Mouse (Mus musculus) heart, embryonic 14.5 days (tissue): ENCODE data around the gene Mrto4. TPM values are rescaled to one million over a fixed set of nuclear protein-coding genes. Genes with fewer than 3 reads are reported as not detected.
A peak's percentile ranks its signal among the peaks of the same experiment; 100 is the strongest.

ENCODE experiments used
- ATAC-seq: fragments of 200-750 bp; cut with Nextera tagmentation; 2 replicates; pipeline ENCODE4 v1.8.0; 2017; ENCODE audit warnings: low read depth, moderate TSS enrichment; ENCODE audit not compliant: insufficient number of reproducible peaks, insufficient read depth, low FRiP score
- H3K27ac ChIP-seq, 2 experiments: fragments of 200-500 bp in 1 of 2; fragments of 300-500 bp in 1 of 2; sonication (generic) in 1 of 2; replicated peaks in 1 of 2; 2 replicates each; pipeline ENCODE4 v1.5.1; 2012 to 2014; ENCODE audit warnings: low read depth in 2 of 2, low read length in 2 of 2, control low read depth in 1 of 2, mild to moderate bottlenecking in 1 of 2, mixed read lengths in 1 of 2; ENCODE audit not compliant: control insufficient read depth in 1 of 2, insufficient read depth in 1 of 2
- H3K27me3 ChIP-seq: fragments of 300-500 bp; sonication (generic); 2 replicates; pipeline ENCODE4 v1.6.1; 2014; ENCODE audit warnings: mild to moderate bottlenecking, low read length, control low read depth; ENCODE audit not compliant: control insufficient read depth, insufficient read depth
- H3K36me3 ChIP-seq: fragments of 300-500 bp; sonication (generic); 2 replicates; pipeline ENCODE4 v1.6.1; 2014; ENCODE audit warnings: mild to moderate bottlenecking, control low read depth, low read length, mixed read lengths; ENCODE audit not compliant: control insufficient read depth, insufficient read depth
- H3K4me1 ChIP-seq, 2 experiments: fragments of 200-500 bp in 1 of 2; fragments of 300-500 bp in 1 of 2; sonication (generic) in 1 of 2; 2 replicates each; pipeline ENCODE4 v1.6.1; 2012 to 2014; ENCODE audit warnings: low read length in 2 of 2, control low read depth in 1 of 2, mixed read lengths in 1 of 2; ENCODE audit not compliant: control insufficient read depth in 2 of 2, insufficient read depth in 2 of 2
- H3K4me2 ChIP-seq: fragments of 300-500 bp; sonication (generic); 2 replicates; pipeline ENCODE4 v1.6.1; 2014; ENCODE audit warnings: mild to moderate bottlenecking, low read length
- H3K4me3 ChIP-seq, 2 experiments: fragments of 200-500 bp in 1 of 2; fragments of 300-500 bp in 1 of 2; sonication (generic) in 1 of 2; 2 replicates each; pipeline ENCODE4 v1.5.1; 2012 to 2014; ENCODE audit warnings: low read length in 2 of 2, mild to moderate bottlenecking in 2 of 2, control low read depth in 1 of 2, low read depth in 1 of 2, moderate library complexity in 1 of 2; ENCODE audit not compliant: control insufficient read depth in 1 of 2, insufficient read depth in 1 of 2
- H3K9ac ChIP-seq: fragments of 300-500 bp; sonication (generic); 2 replicates; pipeline ENCODE4 v1.6.1; 2014; ENCODE audit warnings: mild to moderate bottlenecking, low read length
- H3K9me3 ChIP-seq: fragments of 300-500 bp; sonication (generic); 2 replicates; pipeline ENCODE4 v1.6.1; 2016; ENCODE audit warnings: low read length, control low read depth; ENCODE audit not compliant: control insufficient read depth
- WGBS: fragments of 180-500 bp; shearing (Covaris S2); extraction: QIAGEN DNeasy Blood & Tissue Kit; methylation state at CpG from one replicate; pipeline ENCODE4 v1.1.7; 2014; 5-methylcytosine and 5-hydroxymethylcytosine counted together
- polyA plus RNA-seq: library from polyadenylated mRNA; unstranded; fragments of >200 nt; fragmentation: Nextera tagmentation; extraction: Ambion mirVana; gene quantifications from 2 replicates; pipeline ENCODE4 v1.2.1, GENCODE M21; 2014

Gene Mrto4
- polyA plus RNA-seq, 1 experiment from 2014 or later, result 65.4 TPM

GRCm38 (mm10) chr4:139367336-139367735, 15.0 kb upstream of the Mrto4 start:
- 90% methylated on average over 3 of the region's 3 CpGs for WGBS
- H3K9ac ChIP-seq, result no peak overlapping the region
- H3K4me2 ChIP-seq, result no peak overlapping the region
- no peak for ATAC-seq
- no peaks in the 10 kb centered on the region for H3K4me1 ChIP-seq
- no peak overlapping the region for H3K4me3 ChIP-seq
- peaks cover 96% of the 10 kb centered on the region for H3K36me3 ChIP-seq
- no peaks in the 10 kb centered on the region for H3K9me3 ChIP-seq
- no peaks in the 10 kb centered on the region for H3K27me3 ChIP-seq
- no peak overlapping the region for H3K27ac ChIP-seq

DNA sequence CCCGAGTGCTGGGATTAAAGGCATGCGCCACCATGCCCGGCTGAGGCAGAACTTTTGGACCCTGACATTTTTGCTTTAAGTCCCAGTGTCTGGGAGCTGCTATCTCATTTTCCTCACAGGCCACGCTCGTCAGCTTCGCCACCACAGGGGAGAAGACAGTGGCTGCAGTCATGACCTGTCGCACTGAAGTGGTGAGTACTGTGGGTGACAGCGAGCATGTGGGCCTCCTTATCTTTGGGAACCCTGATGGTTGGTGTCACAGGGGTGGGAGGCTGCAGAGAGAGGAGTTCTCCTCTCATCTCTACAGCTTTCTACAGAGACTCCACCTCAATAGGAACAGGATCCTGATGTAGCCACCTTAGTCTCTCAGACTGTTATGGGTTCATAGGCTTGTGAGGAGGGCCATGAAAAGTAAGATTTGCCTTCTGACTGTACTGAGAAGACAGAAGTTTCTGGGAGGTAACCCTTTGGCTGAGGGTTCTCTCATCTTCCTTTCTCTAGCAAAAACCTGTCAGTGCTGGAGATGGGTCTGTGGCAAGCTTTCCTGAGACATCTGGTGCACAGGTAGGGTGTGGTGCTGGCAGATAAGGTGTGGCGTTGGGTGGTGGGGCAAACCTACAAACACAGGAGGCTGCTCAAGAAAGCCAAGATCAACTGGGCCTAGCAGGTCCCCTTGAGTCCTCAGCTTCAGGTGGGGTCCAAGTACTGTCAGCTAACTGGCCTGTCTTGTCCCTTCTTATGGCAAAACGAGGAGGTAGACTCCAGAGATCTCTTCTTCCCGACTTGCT, 8.6 kb upstream of the Mrto4 start:
- Histone ChIP-seq H3K27ac (no peak overlapping the region), H3K36me3 (peaks cover 97% of the 10 kb centered on the region), H3K4me2 (no peak overlapping the region), H3K4me3 (no peak overlapping the region), H3K9me3 (no peaks in the 10 kb centered on the region), H3K27me3 (no peaks in the 10 kb centered on the region), H3K9ac (no peak overlapping the region), H3K4me1 (no peaks in the 10 kb centered on the region)
- WGBS, result 78% methylated on average over 11 of the region's 11 CpGs
- no peak for ATAC-seq

DNA sequence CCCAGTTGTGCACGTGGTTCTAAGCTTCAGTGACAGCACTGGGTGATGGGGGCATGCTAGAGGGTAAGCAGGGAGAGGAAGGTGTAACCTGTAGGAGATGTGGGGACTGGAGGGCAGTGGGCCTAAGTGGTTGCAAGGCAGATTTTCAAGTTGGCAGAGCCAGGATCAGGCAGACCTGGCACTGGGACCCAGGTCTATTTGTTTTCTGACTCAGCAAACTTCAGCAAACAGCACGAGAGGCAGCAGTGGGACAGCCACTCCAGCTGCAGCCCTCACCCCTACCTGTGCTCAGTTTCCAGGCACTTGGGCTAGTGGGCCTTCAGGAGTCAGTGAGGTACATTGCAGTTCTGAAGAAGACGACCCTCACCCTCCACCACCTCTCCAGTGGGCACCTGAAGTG, 4.8 kb upstream of the Mrto4 start:
- Histone ChIP-seq H3K9me3 (no peaks in the 10 kb centered on the region), H3K36me3 (peaks cover 80% of the 10 kb centered on the region), H3K27me3 (no peaks in the 10 kb centered on the region), H3K4me1 (peaks cover 2 to 4% of the 10 kb centered on the region in 2 experiments; a peak in 1 of 4 replicates), H3K4me3 (no peak overlapping the region), H3K4me2 (no peak overlapping the region), H3K9ac (no peak overlapping the region), H3K27ac (no peak overlapping the region)
- no peak for ATAC-seq
- WGBS, result 88% methylated on average over 3 of the region's 3 CpGs

- H3K4me3 ChIP-seq, result peak overlapping the region; percentile 56 to 89
- peaks cover 10 to 15% of the 10 kb centered on the region in 2 experiments for H3K4me1 ChIP-seq
- peaks cover 59% of the 10 kb centered on the region for H3K36me3 ChIP-seq
- H3K4me2 ChIP-seq, result peak overlapping the region; percentile 98
- no peak for ATAC-seq
- peak overlapping the region in 1 of 2 experiments; percentile 98; a peak in 2 of 4 replicates for H3K27ac ChIP-seq
- H3K27me3 ChIP-seq, result no peaks in the 10 kb centered on the region
- WGBS, result 0% methylated on average over 7 of the region's 7 CpGs
- no peaks in the 10 kb centered on the region for H3K9me3 ChIP-seq
- peak overlapping the region; percentile 95 for H3K9ac ChIP-seq
These were observed 456 bp upstream of the Mrto4 start for GRCm38 (mm10) chr4:139352832-139353231.

DNA sequence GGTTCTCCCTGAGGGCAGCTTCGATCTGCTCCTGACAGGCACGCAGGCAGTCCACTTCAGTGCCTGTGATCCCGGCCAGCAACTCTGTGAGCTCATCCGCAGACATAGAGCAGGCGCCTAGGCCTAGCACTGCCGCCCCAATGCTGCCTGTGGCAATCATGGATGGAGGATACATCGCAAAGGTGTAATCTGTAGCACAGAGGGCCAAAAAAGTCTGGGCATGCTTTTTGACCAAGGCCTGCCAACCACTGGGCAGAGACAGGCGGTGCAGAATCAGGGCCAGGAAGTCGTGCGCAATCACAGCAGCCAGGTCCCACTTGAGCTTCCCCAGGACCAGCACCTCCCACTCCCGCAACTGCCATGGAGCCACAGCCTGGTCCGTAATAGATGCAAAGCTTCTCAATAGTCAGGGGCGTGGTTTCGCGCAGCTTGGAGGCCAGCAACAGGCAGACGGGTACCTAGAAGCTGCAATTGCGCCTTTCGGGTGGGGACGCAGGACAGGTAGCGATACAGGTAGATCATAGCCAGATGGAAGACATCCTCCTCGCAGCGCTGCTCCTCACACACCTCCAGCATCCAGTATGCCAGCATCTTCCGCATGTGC, 6.9 kb downstream of the Mrto4 start:
- Histone ChIP-seq H3K4me1 (no peaks in the 10 kb centered on the region; a peak in 1 of 4 replicates), H3K9ac (no peak overlapping the region), H3K36me3 (peaks cover 49% of the 10 kb centered on the region), H3K27me3 (no peaks in the 10 kb centered on the region), H3K4me3 (no peak overlapping the region), H3K4me2 (no peak overlapping the region), H3K27ac (no peak overlapping the region), H3K9me3 (no peaks in the 10 kb centered on the region)
- ATAC-seq, result no peak
- WGBS, result 80% methylated on average over 23 of the region's 23 CpGs

GRCm38 (mm10) chr4:139343718-139344117, 8.7 kb downstream of the Mrto4 start:
- no peak overlapping the region for H3K4me2 ChIP-seq
- H3K9me3 ChIP-seq, result no peaks in the 10 kb centered on the region
- no peak overlapping the region for H3K4me3 ChIP-seq
- no peak overlapping the region for H3K27ac ChIP-seq
- H3K4me1 ChIP-seq, result no peaks in the 10 kb centered on the region; a peak in 1 of 4 replicates
- no peak overlapping the region for H3K9ac ChIP-seq
- H3K36me3 ChIP-seq, result peaks cover 35% of the 10 kb centered on the region
- H3K27me3 ChIP-seq, result no peaks in the 10 kb centered on the region
- no peak for ATAC-seq
- WGBS, result 35% methylated on average over 5 of the region's 5 CpGs

DNA sequence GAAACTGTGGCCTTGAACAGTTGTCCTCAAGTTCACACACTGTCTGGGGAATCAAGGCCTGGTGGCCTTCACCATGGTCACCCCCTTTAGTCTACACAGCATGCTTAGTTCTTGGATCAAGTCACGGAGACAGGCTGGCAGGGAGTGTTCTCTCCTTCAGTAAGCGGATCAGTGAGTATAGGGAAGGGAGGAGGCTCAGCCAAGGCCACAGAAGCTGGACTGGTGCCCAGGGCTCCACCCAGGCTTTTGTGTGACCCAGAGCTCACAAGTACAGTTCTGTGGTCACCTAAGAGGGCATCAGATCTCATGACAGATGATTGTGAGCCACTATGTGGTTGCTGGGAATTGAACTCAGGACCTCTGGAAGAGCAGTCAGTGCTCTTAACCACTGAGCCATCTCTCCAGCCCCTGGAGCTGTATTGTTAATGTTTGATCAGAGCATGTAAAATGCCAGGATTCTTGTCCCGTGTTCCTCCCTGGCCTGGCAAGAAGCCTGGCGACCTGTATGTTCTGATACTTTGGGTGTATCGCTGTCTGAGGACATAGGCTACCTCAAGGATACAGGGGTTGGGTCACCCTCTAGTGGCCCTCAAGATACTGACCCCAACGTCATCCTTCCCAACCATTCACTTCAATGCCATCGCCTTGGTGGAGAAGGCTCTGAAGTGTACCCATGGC, 10.7 kb downstream of the Mrto4 start:
- no peaks in the 10 kb centered on the region for H3K9me3 ChIP-seq
- no peak overlapping the region for H3K4me3 ChIP-seq
- H3K9ac ChIP-seq, result no peak overlapping the region
- peaks cover 8% of the 10 kb centered on the region; the same call in 1 of the 2 replicates for H3K27me3 ChIP-seq
- no peak overlapping the region for H3K4me2 ChIP-seq
- no peak for ATAC-seq
- H3K27ac ChIP-seq, result no peak overlapping the region
- peaks cover 0 to 2% of the 10 kb centered on the region in 2 experiments; a peak in 1 of 4 replicates for H3K4me1 ChIP-seq
- H3K36me3 ChIP-seq, result peaks cover 15% of the 10 kb centered on the region
- WGBS, result 75% methylated on average over 7 of the region's 7 CpGs
